Comparison of ENCODE assay signal across 8 mouse cellular contexts in genomic region chr10:127059174-127059967, GRCm38 (mm10). TPM values are rescaled to one million over a fixed set of nuclear protein-coding genes. Genes with fewer than 3 reads are reported as not detected.
DNase-seq lines count a peak whose midpoint lies in the region; ATAC-seq lines count a peak whose summit lies in the region.

No protein-coding gene starts in this region.

- WGBS in hindbrain, embryonic 15.5 days: under 1% methylated on average over 55 of the region's 92 CpGs
- WGBS in midbrain, embryonic 12.5 days: under 1% methylated on average over 56 of the region's 92 CpGs

- peaks cover 52% of the 10 kb centered on the region for H3K4me1 ChIP-seq in hindbrain, embryonic 15.5 days (replicated peaks)
- H3K4me1 ChIP-seq in midbrain, embryonic 12.5 days: peaks cover 39% of the 10 kb centered on the region

- H3K4me3 ChIP-seq in hindbrain, embryonic 15.5 days: peak overlapping the region; percentile 90
- peak overlapping the region; percentile 97 for H3K4me3 ChIP-seq in midbrain, embryonic 12.5 days

- H3K9me3 ChIP-seq in hindbrain, embryonic 15.5 days: no peaks in the 10 kb centered on the region
- H3K9me3 ChIP-seq in midbrain, embryonic 12.5 days: no peaks in the 10 kb centered on the region

- H3K27me3 ChIP-seq in hindbrain, embryonic 15.5 days: no peaks in the 10 kb centered on the region
- H3K27me3 ChIP-seq in midbrain, embryonic 12.5 days: peaks cover 5% of the 10 kb centered on the region; the same call in 1 of the 2 replicates

- peak overlapping the region; percentile 94 for H3K27ac ChIP-seq in hindbrain, embryonic 15.5 days (replicated peaks)
- peak overlapping the region; percentile 96 for H3K27ac ChIP-seq in midbrain, embryonic 12.5 days (replicated peaks)

- H3K9ac ChIP-seq in hindbrain, embryonic 15.5 days: peak overlapping the region; percentile 93
- H3K9ac ChIP-seq in midbrain, embryonic 12.5 days (replicated peaks): peak overlapping the region; percentile 99

- H3K4me2 ChIP-seq in hindbrain, embryonic 15.5 days: peak overlapping the region; percentile 73
- peak overlapping the region; percentile 96 for H3K4me2 ChIP-seq in midbrain, embryonic 12.5 days (replicated peaks)

- ATAC-seq in hindbrain, embryonic 15.5 days (ENCODE audit: low FRiP score, low read depth): no peak
- peak; percentile 5; the same call in 1 of the 2 replicates for ATAC-seq in midbrain, embryonic 12.5 days (ENCODE audit: low FRiP score, low read depth)

- H3K36me3 ChIP-seq in hindbrain, embryonic 15.5 days: peaks cover 28% of the 10 kb centered on the region
- H3K36me3 ChIP-seq in midbrain, embryonic 12.5 days: peaks cover 33% of the 10 kb centered on the region

- DNase-seq in heart, adult 11 months: peak; percentile 91
- DNase-seq in heart, adult 8-10 months (ENCODE audit: low spot score): no peak
- DNase-seq in thymus, postnatal 25 days: peak; percentile 28
- DNase-seq in thymus, postnatal 0 days (ENCODE audit: low spot score): no peak
- no peak for DNase-seq in spleen, adult 18-20 months
- no peak for DNase-seq in right cerebral cortex, postnatal 25 days

RNA-seq across cellular contexts. Expression of gene March9, which starts 0.6 kb away (rescaled TPM):
- total RNA-seq in heart, adult 8-10 months (2022): 1 to 10 TPM; 2.4 to 4.1 (median 3.3) TPM
- polyA plus RNA-seq in thymus, postnatal 0 days (2015; fragmentation: Nextera tagmentation; extraction: Ambion mirVana): 0.30 and 0.52 TPM in 2 replicates
- 7.3 and 8.4 TPM in 2 replicates for polyA plus RNA-seq in hindbrain, embryonic 15.5 days (2015; fragmentation: Nextera tagmentation; extraction: Ambion mirVana)
- 4.6 and 5.3 TPM in 2 replicates for polyA plus RNA-seq in midbrain, embryonic 12.5 days (2016; fragmentation: Nextera tagmentation; extraction: Ambion mirVana)

RNA-seq across cellular contexts. Expression of gene Cdk4, which starts 4.0 kb away (rescaled TPM):
- 10 to 100 TPM; 74.9 to 90.0 (median 79.0) TPM for total RNA-seq in heart, adult 8-10 months (2022)
- polyA plus RNA-seq in thymus, postnatal 0 days (2015; fragmentation: Nextera tagmentation; extraction: Ambion mirVana): 889 and 1,028 TPM in 2 replicates
- polyA plus RNA-seq in hindbrain, embryonic 15.5 days (2015; fragmentation: Nextera tagmentation; extraction: Ambion mirVana): 743 and 831 TPM in 2 replicates
- 2,032 and 2,136 TPM in 2 replicates for polyA plus RNA-seq in midbrain, embryonic 12.5 days (2016; fragmentation: Nextera tagmentation; extraction: Ambion mirVana)

RNA-seq across cellular contexts. Expression of gene Tspan31, which starts 10.7 kb away (rescaled TPM):
- 10 to 100 TPM; 43.7 to 50.9 (median 48.6) TPM for total RNA-seq in heart, adult 8-10 months (2022)
- polyA plus RNA-seq in thymus, postnatal 0 days (2015; fragmentation: Nextera tagmentation; extraction: Ambion mirVana): 49.9 and 60.5 TPM in 2 replicates
- polyA plus RNA-seq in hindbrain, embryonic 15.5 days (2015; fragmentation: Nextera tagmentation; extraction: Ambion mirVana): 120 and 123 TPM in 2 replicates
- 165 and 167 TPM in 2 replicates for polyA plus RNA-seq in midbrain, embryonic 12.5 days (2016; fragmentation: Nextera tagmentation; extraction: Ambion mirVana)

RNA-seq across cellular contexts. Expression of gene Cyp27b1, which starts 11.3 kb away (rescaled TPM):
- total RNA-seq in heart, adult 8-10 months (2022): under 1 TPM in 1 of 4 experiments, not detected in 3; 0.19 TPM
- polyA plus RNA-seq in thymus, postnatal 0 days (2015; fragmentation: Nextera tagmentation; extraction: Ambion mirVana): 0.05 and 0.09 TPM in 2 replicates
- polyA plus RNA-seq in hindbrain, embryonic 15.5 days (2015; fragmentation: Nextera tagmentation; extraction: Ambion mirVana): 0.21 and 0.26 TPM in 2 replicates
- 0.09 and 0.16 TPM in 2 replicates for polyA plus RNA-seq in midbrain, embryonic 12.5 days (2016; fragmentation: Nextera tagmentation; extraction: Ambion mirVana)

RNA-seq across cellular contexts. Expression of gene Agap2, which starts 15.7 kb away (rescaled TPM):
- total RNA-seq in heart, adult 8-10 months (2022): 1 to 10 TPM; 3.6 to 6.1 (median 4.8) TPM
- polyA plus RNA-seq in thymus, postnatal 0 days (2015; fragmentation: Nextera tagmentation; extraction: Ambion mirVana): 12.3 and 13.5 TPM in 2 replicates
- polyA plus RNA-seq in hindbrain, embryonic 15.5 days (2015; fragmentation: Nextera tagmentation; extraction: Ambion mirVana): 4.0 and 4.9 TPM in 2 replicates
- polyA plus RNA-seq in midbrain, embryonic 12.5 days (2016; fragmentation: Nextera tagmentation; extraction: Ambion mirVana): 1.3 TPM in 2 replicates

Comparison
In these comparisons a context has a peak if more than half of its experiments do, and no peak if none do; other contexts are left out.
1. DNase-seq: peak in heart, adult 11 months (single experiment) and thymus, postnatal 25 days (single experiment); none in heart, adult 8-10 months (single experiment), thymus, postnatal 0 days (single experiment), spleen, adult 18-20 months (0 of 2) and right cerebral cortex, postnatal 25 days (single experiment).